Mouse (Mus musculus): ENCODE data around the gene Klkb1. TPM values are rescaled to one million over a fixed set of nuclear protein-coding genes. Genes with fewer than 3 reads are reported as not detected.
"Not testable (repeated sequence)": the region's sequence is repeated elsewhere in the genome, so short reads cannot be mapped to it uniquely, and the experiment has no call there.

The Klkb1 gene
- not detected in 2 replicates for polyA plus RNA-seq (2014; fragmentation: Nextera tagmentation; extraction: Ambion mirVana)

GRCm38 (mm10) chr8:45294687-45295086 lies at the start of gene Klkb1:
Gene Klkb1 (minus strand): TSS chr8:45294859.
- Histone ChIP-seq H3K9me3 (ENCODE audit: control insufficient read depth, low read length) (no peaks in the 10 kb centered on the region), H3K4me1 (ENCODE audit: control insufficient read depth, insufficient read depth, low read length) (no peaks in the 10 kb centered on the region), H3K4me2 (ENCODE audit: low read length) (no peak within 1 kb of the TSS), H3K4me3 (replicated peaks; ENCODE audit: low read depth, low read length) (no peak within 1 kb of the TSS), H3K27ac (replicated peaks; ENCODE audit: low read depth, low read length) (no peak within 1 kb of the TSS), H3K9ac (replicated peaks; ENCODE audit: low read length) (no peak within 1 kb of the TSS), H3K36me3 (ENCODE audit: control insufficient read depth, insufficient read depth, low read length) (no peaks in the 10 kb centered on the region), H3K27me3 (ENCODE audit: control insufficient read depth, insufficient read depth, low read length) (no peaks in the 10 kb centered on the region)
- ATAC-seq (ENCODE audit: low FRiP score, low TSS enrichment): no peak
- WGBS: 92% methylated on average over 7 of the region's 7 CpGs
- no peak for DNase-seq

GRCm38 (mm10) chr8:45344298-45344697 lies 49.6 kb upstream of the Klkb1 start:
- Histone ChIP-seq H3K4me2 (ENCODE audit: low read length) (no peak overlapping the region), H3K4me1 (ENCODE audit: control insufficient read depth, insufficient read depth, low read length) (no peaks in the 10 kb centered on the region), H3K27me3 (ENCODE audit: control insufficient read depth, insufficient read depth, low read length) (no peaks in the 10 kb centered on the region), H3K9me3 (ENCODE audit: control insufficient read depth, low read length) (no peaks in the 10 kb centered on the region), H3K27ac (replicated peaks; ENCODE audit: low read depth, low read length) (no peak overlapping the region), H3K4me3 (replicated peaks; ENCODE audit: low read depth, low read length) (no peak overlapping the region), H3K36me3 (ENCODE audit: control insufficient read depth, insufficient read depth, low read length) (peaks cover 3% of the 10 kb centered on the region; the same call in 1 of the 2 replicates), H3K9ac (replicated peaks; ENCODE audit: low read length) (no peak overlapping the region)
- ATAC-seq (ENCODE audit: low FRiP score, low TSS enrichment) (no peak), DNase-seq (no peak)
- WGBS: 94% methylated on average over 8 of the region's 8 CpGs

- DNase-seq (no peak), ATAC-seq (ENCODE audit: low FRiP score, low TSS enrichment) (no peak)
- H3K4me2 ChIP-seq (ENCODE audit: low read length): no peak overlapping the region
- no peaks in the 10 kb centered on the region for H3K4me1 ChIP-seq (ENCODE audit: control insufficient read depth, insufficient read depth, low read length)
- no peaks in the 10 kb centered on the region for H3K27me3 ChIP-seq (ENCODE audit: control insufficient read depth, insufficient read depth, low read length)
- no peak overlapping the region for H3K9ac ChIP-seq (replicated peaks; ENCODE audit: low read length)
- no peak overlapping the region for H3K4me3 ChIP-seq (replicated peaks; ENCODE audit: low read depth, low read length)
- 84% methylated on average over 12 of the region's 12 CpGs for WGBS
- peaks cover 3% of the 10 kb centered on the region; the same call in 1 of the 2 replicates for H3K36me3 ChIP-seq (ENCODE audit: control insufficient read depth, insufficient read depth, low read length)
- no peaks in the 10 kb centered on the region for H3K9me3 ChIP-seq (ENCODE audit: control insufficient read depth, low read length)
- no peak overlapping the region for H3K27ac ChIP-seq (replicated peaks; ENCODE audit: low read depth, low read length)
Measured at GRCm38 (mm10) chr8:45341630-45342628, 47.3 kb upstream of the Klkb1 start.

- Histone ChIP-seq H3K9ac (replicated peaks; ENCODE audit: low read length) (peak overlapping the region; percentile 42), H3K4me2 (ENCODE audit: low read length) (peak overlapping the region; percentile 92), H3K36me3 (ENCODE audit: control insufficient read depth, insufficient read depth, low read length) (no peaks in the 10 kb centered on the region), H3K4me1 (ENCODE audit: control insufficient read depth, insufficient read depth, low read length) (no peaks in the 10 kb centered on the region), H3K9me3 (ENCODE audit: control insufficient read depth, low read length) (no peaks in the 10 kb centered on the region), H3K27me3 (ENCODE audit: control insufficient read depth, insufficient read depth, low read length) (peaks cover 4% of the 10 kb centered on the region; the same call in 1 of the 2 replicates), H3K4me3 (replicated peaks; ENCODE audit: low read depth, low read length) (peak overlapping the region; percentile 50), H3K27ac (replicated peaks; ENCODE audit: low read depth, low read length) (no peak overlapping the region)
- DNase-seq (peak; percentile 4), ATAC-seq (ENCODE audit: low FRiP score, low TSS enrichment) (no peak)
- 3% methylated on average over 8 of the region's 8 CpGs for WGBS
Measured at GRCm38 (mm10) chr8:45333493-45333892, 38.8 kb upstream of the Klkb1 start.

- Histone ChIP-seq H3K4me2 (ENCODE audit: low read length) (peak within 1 kb of the TSS; percentile 92), H3K27me3 (ENCODE audit: control insufficient read depth, insufficient read depth, low read length) (peaks cover 4% of the 10 kb centered on the region; the same call in 1 of the 2 replicates), H3K9ac (replicated peaks; ENCODE audit: low read length) (peak within 1 kb of the TSS; percentile 42), H3K4me1 (ENCODE audit: control insufficient read depth, insufficient read depth, low read length) (no peaks in the 10 kb centered on the region), H3K9me3 (ENCODE audit: control insufficient read depth, low read length) (no peaks in the 10 kb centered on the region), H3K36me3 (ENCODE audit: control insufficient read depth, insufficient read depth, low read length) (no peaks in the 10 kb centered on the region), H3K27ac (replicated peaks; ENCODE audit: low read depth, low read length) (no peak within 1 kb of the TSS), H3K4me3 (replicated peaks; ENCODE audit: low read depth, low read length) (peak within 1 kb of the TSS; percentile 50)
- under 1% methylated on average over 44 of the region's 44 CpGs for WGBS
- DNase-seq (peak; percentile 74), ATAC-seq (ENCODE audit: low FRiP score, low TSS enrichment) (no peak; the same call in 1 of the 2 replicates)
Measured at GRCm38 (mm10) chr8:45332685-45333409, 38.2 kb upstream of the Klkb1 start, which contains the start of gene Cyp4v3. Gene Cyp4v3 (minus strand): TSS chr8:45333216.

GRCm38 (mm10) chr8:45330856-45331255 lies 36.2 kb upstream of the Klkb1 start:
- ATAC-seq (ENCODE audit: low FRiP score, low TSS enrichment) (no peak), DNase-seq (no peak)
- no peaks in the 10 kb centered on the region for H3K4me1 ChIP-seq (ENCODE audit: control insufficient read depth, insufficient read depth, low read length)
- H3K9ac ChIP-seq (replicated peaks; ENCODE audit: low read length): no peak overlapping the region
- H3K4me3 ChIP-seq (replicated peaks; ENCODE audit: low read depth, low read length): no peak overlapping the region
- H3K27me3 ChIP-seq (ENCODE audit: control insufficient read depth, insufficient read depth, low read length): peaks cover 4% of the 10 kb centered on the region; the same call in 1 of the 2 replicates
- H3K27ac ChIP-seq (replicated peaks; ENCODE audit: low read depth, low read length): no peak overlapping the region
- WGBS: 81% methylated on average over 3 of the region's 3 CpGs
- no peak overlapping the region for H3K4me2 ChIP-seq (ENCODE audit: low read length)
- no peaks in the 10 kb centered on the region for H3K9me3 ChIP-seq (ENCODE audit: control insufficient read depth, low read length)
- no peaks in the 10 kb centered on the region for H3K36me3 ChIP-seq (ENCODE audit: control insufficient read depth, insufficient read depth, low read length)

- Histone ChIP-seq H3K27ac (replicated peaks; ENCODE audit: low read depth, low read length) (no peak overlapping the region), H3K36me3 (ENCODE audit: control insufficient read depth, insufficient read depth, low read length) (no peaks in the 10 kb centered on the region), H3K4me3 (replicated peaks; ENCODE audit: low read depth, low read length) (no peak overlapping the region), H3K4me1 (ENCODE audit: control insufficient read depth, insufficient read depth, low read length) (no peaks in the 10 kb centered on the region), H3K27me3 (ENCODE audit: control insufficient read depth, insufficient read depth, low read length) (peaks cover 4% of the 10 kb centered on the region; the same call in 1 of the 2 replicates), H3K4me2 (ENCODE audit: low read length) (no peak overlapping the region), H3K9ac (replicated peaks; ENCODE audit: low read length) (no peak overlapping the region), H3K9me3 (ENCODE audit: control insufficient read depth, low read length) (no peaks in the 10 kb centered on the region)
- WGBS: 94% methylated on average over 6 of the region's 6 CpGs
- DNase-seq: no peak
- no peak for ATAC-seq (ENCODE audit: low FRiP score, low TSS enrichment)
Measured at GRCm38 (mm10) chr8:45329206-45329980, 34.7 kb upstream of the Klkb1 start.

- ATAC-seq (ENCODE audit: low FRiP score, low TSS enrichment); H3K4me3 ChIP-seq (replicated peaks; ENCODE audit: low read depth, low read length); H3K9ac ChIP-seq (replicated peaks; ENCODE audit: low read length); DNase-seq; H3K9me3 ChIP-seq (ENCODE audit: control insufficient read depth, low read length); H3K27me3 ChIP-seq (ENCODE audit: control insufficient read depth, insufficient read depth, low read length); H3K27ac ChIP-seq (replicated peaks; ENCODE audit: low read depth, low read length); H3K4me1 ChIP-seq (ENCODE audit: control insufficient read depth, insufficient read depth, low read length); H3K36me3 ChIP-seq (ENCODE audit: control insufficient read depth, insufficient read depth, low read length); H3K4me2 ChIP-seq (ENCODE audit: low read length): not testable (repeated sequence)
Measured at GRCm38 (mm10) chr8:45327076-45327475, 32.4 kb upstream of the Klkb1 start.

Measured in midbrain, embryonic 14.5 days (tissue).